Mouse (Mus musculus) adrenal gland, postnatal 25 days (tissue): ENCODE data around the gene Ntng2. TPM values are rescaled to one million over a fixed set of nuclear protein-coding genes. Genes with fewer than 3 reads are reported as not detected.
A peak's percentile ranks its signal among the peaks of the same experiment; 100 is the strongest.

Experiments used
- DNase-seq: peaks from one replicate; pipeline ENCODE4 v3.0.0; 2021; ENCODE audit warnings: mixed read lengths
- long read RNA-seq: library from polyadenylated mRNA; stranded (forward); transcript quantifications from one replicate; pipeline ENCODE4 v2.0.0, GENCODE M21; 2021
- total RNA-seq: library from RNA; stranded (reverse); gene quantifications from 2 replicates; pipeline ENCODE4 v1.2.3, GENCODE M21; 2021

Ntng2 gene
- total RNA-seq = 43.0 and 54.3 TPM in 2 replicates
- long read RNA-seq, partial matches to known transcripts = 0 of 4 reads
- long read RNA-seq, other reads (novel, unspliced or antisense) = 4 of 4 reads

DNA sequence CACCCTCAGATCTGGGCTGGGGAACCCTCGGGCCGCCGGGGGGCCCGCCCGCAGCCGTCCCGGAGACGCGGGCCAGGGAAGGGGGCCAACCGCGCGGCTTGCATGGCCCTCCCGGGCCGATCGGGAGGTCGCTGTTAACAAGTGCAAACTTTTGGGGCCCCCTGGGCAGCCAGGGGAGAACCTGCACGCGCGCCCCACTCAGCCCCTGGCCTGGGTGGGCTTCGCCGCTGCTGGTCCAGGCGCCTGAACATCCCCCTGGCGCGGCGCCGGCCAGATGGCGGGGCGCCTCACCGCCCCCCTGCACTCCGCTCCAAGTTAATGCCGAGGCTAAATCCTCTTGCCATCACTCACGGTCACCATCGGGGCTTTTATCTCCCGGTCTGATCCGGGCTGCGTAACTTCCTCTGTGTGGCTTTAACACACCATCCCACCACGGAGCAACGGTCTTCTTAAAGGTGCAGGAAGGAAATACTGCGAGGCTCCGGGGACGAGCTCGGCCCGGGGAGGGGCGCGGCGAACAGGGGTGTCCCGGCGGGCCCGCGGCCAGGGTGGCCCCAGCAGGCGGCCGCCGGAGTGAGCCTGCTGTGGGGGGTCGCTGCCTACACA, at the start of gene Ntng2:
Gene Ntng2 (minus strand): TSS at position 407 of the 606 bp plus-strand sequence.
- peak; percentile 69 for DNase-seq

DNA sequence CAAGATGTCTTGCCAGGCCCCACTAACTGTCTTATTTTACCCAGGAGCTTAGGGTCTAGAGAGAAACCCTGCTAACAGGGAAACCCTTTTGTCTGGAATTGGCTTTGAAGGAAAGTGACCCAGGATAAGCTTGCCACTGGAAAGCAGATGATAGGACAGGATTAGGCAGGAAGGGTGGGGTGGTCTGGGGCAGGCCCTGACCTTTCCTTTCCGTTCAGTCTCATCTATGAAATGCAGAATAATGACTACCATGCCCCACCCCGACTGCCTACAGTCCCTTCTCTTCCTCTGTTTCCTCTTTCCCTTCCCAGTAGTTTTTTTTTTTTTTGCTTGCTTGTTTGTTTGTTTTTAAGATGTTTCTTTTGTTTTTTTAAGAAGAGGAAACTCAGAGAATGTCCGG, 42.8 kb upstream of the Ntng2 start:
- no peak for DNase-seq

DNA sequence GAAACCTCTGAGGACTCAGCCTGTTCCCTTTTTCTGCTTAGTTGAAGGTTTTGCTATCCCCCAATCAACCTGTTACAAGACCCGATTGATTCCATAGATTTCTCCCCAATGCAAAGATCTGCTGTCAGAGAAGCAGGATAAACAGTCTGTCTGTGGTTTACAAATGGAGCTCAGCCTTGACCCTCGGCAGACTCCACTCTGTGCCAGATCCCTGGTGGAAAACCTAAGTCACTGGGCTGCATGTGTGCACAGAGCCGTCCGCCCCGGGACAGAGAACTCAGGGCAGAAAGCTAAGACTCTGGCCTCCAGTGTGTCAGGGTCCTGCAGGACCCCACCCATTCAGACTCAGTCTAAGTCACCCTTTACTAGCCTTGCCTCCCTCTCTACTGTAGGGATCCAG, 34.8 kb upstream of the Ntng2 start:
- no peak for DNase-seq

DNA sequence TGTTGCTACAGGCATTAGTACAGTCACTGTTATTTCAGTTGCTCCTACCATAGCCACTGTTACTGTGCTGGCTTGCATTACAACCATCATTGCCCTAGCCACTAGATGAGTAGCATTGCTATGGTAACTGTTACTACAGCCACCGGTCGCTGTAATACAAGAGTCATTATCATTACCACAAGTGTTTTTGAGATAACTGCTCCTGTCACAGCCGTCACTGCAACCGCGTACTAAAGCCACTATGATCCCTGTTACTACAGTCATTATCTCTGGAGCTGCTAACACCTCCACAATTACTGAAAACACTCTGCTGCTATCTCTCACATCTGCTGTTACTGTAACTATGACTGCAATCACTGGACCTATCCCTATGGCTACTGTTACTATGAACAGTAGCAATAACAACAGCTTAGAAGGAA, 24.9 kb upstream of the Ntng2 start:
- no peak for DNase-seq

DNA sequence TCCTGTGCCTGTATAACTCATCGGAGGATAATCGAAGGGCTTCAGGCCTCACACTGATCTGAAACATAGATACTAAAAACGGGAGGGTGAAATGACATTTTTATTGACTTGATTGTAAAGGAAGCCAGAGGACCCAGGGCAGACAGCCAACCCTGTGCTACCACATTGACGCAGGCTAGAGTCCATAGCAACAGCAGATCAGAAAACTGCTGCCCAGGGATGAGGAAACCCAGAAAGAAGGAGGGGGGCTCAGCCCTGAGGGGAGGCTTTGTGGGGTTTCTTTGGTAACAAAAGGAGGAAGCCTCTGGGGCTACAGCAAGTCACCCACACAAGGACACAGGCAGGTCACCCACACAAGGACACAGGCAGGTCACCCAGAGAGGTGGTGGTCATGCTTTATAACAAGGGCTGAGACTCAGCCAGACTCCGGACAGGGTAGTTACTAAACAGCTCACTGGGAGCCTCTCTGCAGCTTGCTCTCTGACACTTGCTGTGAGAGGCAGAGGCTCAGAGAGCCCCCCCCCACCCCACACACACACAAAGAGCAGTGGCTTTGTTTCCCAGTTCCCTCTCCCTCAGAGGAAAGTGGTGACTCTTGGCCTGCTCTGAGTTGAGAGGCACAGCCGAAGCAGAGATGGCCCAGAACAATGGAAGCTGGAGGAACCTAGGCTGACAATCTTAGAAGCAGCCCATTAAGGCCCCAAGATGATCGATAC, 19.2 kb upstream of the Ntng2 start:
- DNase-seq = peak; percentile 30

DNA sequence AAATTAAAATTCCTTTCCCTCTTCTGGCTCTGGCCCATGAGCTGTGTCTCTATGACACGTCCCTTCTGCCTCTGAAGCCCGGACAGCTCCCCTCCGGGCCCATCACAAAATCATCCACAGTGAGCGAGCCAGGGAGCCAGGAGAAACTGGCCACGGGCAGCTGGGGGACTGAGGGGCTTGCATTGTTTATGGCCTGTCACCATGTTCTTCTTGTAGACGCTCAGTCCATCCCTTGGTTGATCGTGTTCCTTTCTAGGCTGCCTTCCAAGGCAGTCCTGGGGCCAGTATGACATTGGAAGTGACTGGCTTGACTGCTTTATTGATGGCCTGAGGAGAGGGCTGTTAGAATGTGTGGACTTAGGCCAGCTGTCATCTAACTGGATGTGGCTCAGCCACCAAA, 18.3 kb upstream of the Ntng2 start:
- no peak for DNase-seq

DNA sequence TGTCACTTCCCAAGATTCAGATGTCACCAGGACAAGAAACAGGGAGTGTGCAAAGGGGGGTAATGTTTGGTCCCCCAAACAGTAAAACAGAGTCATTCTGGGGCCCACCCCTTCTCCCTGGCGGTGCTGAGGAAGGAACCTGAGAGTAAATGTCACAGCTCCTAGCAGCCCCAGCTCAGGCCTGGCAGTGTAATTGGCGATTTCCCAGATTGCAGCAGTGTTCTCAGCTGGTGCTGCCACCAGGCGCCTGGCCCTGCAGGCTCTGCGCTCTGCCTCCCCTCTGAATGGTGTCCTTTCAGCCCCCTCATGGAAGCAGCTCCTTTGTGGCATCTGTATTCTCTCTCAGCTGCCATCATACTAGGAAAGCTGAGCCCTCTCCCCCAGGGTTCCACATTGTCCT, 14.0 kb upstream of the Ntng2 start:
- no peak for DNase-seq

DNA sequence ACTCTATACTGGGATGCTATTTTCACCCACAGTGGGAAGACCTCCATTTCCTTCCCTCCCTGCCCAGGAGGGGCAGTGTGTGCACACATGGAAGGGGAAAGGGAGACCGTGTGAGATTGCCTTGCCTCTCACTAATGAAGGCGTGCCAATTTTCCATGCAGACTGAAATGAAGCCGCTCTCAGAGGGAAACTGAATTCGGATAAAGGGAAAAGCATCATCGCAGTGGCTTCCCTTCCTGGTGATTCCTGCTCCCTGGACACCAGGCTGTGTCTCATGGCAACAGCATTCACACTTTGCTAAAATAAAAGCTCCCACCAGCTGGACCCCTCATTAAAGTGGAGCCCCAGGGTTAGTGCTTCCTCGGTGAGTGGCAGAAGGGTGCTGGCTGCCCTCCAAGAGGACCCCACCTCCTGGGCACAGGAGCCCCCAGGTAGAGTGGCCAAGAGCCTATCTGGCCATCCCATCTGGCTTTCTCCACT, 9.7 kb upstream of the Ntng2 start:
- no peak for DNase-seq

DNA sequence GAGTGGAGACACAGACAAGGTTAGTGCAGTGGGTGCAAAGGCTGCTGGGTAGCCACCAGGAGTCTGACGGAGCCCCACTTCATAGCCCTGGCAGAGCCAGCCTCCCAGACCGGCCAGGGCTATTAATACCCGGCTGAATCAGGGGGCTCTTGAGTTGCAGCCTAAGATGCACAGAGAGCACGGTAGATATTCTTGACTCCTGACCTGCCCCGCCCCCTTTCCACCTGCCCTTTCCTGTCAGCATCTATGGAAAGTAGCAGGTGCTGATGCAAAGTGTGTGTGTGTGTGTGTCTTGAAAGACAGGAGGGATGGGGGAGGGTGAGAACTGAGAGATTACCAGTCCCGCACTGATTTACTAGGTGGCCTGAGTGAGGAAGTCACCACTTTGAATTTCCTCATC, 8.3 kb upstream of the Ntng2 start:
- no peak for DNase-seq

DNA sequence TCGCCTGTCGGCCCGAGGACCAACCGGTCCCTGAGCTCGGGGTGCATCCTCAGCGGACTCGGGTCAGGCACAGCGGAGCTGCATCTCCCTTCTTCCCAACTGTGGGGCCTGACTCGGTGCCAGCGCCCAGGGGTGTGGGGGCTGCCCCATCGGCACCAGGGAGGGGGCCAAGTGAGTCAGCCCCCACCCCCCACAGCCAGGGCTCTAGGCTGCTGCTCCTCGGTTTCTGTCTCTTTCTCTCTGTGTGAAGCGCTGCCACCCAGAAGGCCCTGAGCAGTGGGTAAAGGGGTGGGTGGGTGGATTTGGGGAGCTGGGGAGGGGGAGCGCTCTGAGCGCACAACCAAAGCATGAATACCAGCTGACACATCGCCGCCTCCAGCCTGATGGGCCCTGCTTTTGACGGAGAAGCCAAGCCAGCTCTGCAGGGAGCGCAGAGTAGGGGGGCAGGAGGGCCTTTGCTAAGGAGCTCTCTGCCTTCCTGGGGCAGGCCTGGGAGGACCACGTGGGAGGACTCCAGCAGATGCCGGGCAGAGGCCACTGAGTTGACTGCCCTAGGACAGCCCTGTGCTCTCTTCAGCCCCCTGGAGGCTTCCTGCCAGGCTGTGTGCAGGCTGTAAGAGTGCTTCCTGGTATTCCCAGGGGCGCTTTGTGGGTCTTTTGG, 530 bp upstream of the Ntng2 start:
- DNase-seq = peak; percentile 64

DNA sequence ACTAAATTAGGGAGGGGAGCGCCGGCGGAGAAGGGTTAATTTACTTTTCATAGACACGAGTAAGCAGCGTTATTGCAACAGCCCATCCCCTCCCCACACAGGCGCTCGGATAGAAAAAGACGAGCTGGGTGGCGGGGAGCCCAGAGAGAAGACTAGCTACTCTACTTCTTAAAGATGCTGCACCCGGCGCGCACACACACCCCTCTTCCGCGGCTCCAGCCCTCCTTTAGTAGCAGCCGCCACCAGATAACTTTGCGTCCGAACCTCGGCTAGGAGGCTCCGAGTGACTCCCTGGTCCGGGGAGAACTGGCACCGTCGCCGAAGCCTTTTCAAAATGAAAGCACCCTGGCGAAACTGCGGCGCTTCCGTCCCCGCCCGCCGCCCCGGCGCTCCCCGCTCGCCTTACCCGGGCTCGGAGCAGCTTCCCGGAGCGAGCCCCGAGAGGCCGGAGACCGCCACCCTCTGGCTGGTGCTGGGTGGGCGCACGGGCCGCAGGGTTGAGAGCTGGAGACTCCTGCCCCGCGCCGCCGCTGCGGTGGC, 676 bp downstream of the Ntng2 start:
- peak; percentile 68 for DNase-seq

DNA sequence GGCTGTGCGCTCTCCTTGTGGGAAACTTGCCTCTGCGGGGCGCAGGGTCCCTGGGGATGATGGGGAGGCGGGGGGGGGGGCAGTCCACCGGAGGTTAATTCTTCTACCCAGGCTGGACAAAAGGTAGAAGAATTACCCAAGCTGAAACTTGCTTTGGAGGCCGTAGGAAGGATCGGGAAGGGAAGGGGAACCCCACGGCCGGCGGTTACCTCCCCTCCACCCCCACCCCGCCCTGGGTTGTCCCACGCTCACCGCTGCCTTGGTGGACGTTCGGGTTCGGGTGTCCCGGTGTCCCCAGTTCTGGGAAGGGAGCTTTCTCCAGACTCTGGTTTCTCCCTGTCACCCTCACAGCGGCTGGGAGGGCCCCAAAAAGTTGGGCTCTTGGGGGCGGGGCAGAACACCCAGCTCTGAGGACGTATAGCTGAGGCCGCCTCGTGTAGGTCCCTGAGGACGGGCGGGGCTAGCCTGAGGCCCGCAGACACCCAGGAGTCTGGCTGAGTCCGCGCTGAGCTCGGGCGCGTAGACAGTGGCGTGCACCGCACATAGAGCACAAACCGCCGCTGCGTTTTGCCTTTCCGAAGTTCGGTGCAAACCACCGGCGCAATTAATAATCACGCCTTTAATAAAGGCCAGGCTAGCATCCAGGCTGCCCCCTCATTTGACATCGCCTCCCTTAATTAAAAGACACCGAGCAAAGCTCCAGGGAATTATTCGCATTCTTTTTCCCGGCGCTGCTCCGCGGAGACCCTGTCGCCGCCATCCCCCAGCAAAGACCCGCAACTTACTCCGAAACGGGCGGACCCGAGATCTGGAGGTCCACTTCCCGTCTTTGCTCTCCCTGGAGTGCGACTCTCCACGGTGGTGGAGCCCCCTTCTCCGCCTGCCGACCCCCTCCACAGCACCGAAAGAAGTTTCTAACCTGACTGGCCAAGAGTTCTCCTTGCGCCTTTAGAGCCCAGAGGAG, 1.4 kb downstream of the Ntng2 start:
- DNase-seq = peak; percentile 44

DNA sequence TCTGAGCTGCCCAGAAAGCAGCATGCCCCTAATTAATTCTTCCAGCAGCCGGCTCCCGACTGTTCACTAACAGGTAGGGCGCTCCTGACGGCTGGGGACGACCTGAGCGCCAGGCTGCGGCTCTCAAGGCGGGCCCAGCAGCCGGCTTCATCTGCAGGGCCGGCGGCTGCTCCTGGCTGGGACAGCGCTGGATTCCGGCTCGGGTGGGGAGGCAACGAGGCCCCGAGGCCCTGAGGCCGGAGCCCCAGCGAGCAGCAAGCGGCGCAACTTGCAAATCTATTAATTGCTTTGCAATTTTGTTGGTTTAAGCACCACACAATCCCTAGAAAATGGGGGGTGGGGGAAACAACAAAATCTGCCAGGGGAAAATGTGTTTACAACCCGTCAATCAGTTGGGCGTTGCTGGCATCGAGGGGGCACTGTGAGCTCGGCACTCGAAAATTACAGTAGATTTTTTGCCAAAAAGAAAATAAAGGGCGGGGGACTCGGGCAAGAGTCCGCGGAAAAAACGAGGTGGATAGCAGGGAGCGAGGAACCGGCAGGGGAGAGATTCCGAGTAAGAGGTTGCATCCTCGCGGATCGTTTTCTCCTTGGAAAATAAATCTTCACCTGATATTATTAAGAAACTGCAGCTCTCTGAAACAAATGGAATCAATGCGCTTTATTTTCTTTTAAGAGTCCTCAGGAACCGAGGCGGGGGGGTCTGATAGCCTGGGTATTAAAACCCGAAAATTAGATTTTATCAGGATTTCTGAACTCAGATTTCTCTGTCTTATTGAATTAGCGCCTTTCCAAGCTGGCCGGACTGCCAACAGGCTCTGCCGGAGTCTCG, 2.3 kb downstream of the Ntng2 start:
- peak; percentile 24 for DNase-seq

DNA sequence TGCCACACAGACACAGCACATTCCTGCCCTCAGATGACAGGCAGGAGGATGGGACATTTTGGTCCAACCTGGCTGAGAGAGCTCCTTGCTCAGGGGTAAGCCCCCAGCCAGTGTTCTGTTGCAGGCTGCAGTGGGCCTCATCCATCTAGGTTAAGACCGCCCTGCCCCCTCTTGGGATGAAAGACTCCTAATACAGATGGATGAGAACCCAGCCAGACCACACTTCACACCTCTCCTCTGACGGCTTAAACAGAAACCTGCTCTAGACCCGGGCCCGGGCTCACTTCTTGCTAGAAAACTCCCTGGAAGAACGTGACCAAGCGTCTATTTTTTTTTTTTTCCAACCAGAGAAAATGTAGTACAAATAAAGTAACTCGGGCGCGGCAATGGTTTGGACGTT, 3.0 kb downstream of the Ntng2 start:
- DNase-seq = no peak

DNA sequence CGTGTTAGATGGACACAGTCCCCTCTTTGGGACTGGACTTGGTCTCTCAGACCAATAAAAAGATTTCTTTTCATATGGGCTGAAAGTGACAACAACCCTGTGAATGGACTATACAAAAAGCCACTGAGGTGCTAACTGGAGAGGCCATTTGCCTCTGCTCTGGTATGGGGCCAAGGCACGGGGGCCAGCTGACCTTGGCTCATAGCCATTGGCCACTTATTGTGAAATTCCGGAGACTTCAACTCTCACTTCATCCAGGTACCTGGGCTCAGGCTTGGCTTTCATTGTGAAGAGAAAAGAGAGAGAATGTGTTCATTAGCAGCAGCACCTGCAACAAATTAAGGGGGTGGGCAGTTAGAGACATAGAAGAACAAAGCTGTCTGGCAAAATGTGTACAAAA, 4.3 kb downstream of the Ntng2 start:
- peak; percentile 36 for DNase-seq

DNA sequence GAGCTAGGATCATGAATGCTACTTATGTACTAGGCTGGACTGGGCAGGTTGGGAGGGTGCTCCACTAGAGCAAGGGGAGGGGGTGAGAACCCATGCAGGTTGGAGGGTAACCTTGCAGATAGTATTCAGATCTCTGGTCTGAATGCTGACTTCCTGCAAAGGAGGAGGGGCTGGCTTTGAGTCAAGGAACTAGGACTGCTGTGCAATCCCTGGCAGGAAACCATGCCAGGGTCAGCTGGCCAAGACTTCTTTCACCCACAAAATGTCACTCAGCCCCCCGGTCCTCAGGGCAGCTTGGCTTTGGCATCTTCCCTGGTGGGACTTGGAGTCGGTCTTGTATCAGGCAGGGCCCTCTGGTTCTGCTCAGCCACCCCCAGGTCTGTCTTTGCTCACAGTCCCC, 5.4 kb downstream of the Ntng2 start:
- DNase-seq = peak; percentile 27

DNA sequence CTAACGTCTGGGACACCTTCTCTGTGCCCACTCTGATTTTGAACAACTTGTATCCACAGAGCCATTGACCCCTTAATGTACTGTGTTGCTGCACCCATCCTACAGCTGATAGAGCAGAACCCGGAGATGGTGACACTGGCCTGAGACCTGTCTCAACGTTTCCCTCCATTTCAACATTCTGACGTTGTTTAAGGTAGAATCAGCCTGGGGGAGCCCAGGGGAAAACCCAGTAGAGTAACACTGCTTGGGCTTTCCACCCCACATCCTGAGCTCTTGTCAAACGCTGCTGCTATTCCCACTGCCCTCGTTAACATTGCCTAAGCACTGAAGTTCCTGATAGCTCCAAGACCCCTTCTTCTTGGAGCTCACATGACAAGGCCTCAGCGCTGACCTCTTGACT, 5.9 kb downstream of the Ntng2 start:
- DNase-seq = no peak

DNA sequence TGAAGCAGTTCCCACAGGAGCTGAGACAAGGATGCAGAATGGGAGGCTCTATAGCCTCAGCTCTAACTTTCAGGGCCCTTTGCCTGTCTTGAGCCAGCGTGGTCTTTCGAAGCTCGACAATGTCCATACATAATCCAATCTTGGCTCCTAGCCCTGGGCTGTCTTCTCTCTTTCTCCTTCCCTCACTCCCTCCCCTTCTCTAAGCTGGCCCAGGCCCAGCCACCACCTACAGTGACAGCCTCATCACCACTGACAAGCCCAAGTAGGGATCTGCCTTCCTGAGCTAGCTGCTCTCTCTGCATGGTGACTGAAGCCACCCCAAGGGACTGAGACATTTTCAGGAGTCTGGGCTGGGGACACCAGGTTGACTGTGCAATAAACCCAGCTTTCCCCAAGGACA, 6.5 kb downstream of the Ntng2 start:
- DNase-seq = no peak

DNA sequence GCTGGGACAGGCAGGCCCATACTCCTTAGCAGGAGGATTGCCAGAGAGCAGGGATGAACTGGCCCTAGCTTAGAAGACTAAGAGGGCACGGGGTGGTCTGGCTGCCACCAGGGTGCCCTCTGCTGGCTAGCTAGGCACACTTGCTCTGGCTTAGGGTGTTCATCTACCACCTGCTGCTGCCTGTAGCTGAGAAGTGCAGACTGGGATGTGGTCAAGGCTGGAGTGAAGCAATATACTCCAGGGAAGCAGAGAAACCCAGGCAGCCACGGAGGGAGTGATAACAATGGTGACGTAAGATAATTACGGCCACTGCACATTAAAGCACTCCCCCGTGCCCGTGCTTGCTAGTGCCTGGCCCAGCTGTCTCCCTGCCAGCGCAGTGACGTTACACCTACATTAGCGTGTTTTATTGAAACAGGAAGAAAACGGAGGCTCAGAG, 7.4 kb downstream of the Ntng2 start:
- DNase-seq = no peak

DNA sequence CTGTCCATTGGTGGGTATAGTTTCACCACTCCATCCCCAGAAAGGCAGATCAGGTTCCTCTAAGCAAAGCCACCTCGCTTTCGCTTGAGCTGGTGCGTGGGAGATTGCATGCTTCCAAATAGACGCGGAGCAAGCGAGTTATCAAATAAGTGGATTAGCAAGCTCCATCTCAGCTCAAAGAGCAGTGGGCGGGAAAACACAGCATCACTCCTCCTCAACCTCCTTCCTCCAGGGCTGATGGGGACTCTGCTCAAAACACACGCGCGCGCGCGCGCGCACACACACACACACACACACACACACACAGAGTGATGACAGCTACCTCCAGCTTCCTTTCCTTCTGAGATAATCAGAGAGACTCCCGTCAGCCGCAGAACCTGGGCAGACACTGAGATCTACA, 13.5 kb downstream of the Ntng2 start:
- no peak for DNase-seq

DNA sequence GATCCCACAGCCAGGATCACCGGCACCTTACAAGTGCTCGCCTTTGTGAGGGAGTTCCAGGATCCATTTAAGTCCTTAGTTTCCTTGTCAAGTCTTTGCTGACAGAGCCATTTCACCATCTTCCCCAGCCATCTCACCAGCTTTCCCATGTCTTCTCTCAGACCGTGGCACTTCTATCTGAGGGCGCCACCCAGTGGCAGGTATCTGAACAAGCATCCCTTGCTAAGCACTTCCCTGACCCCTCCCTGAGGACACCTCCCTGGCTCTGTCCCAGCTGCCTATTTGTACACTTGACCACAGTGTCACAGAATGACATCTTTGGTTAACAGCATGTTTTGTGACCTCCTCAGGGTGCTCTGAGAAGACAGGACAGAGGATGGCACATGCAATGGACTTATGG, 15.2 kb downstream of the Ntng2 start:
- peak; percentile 84 for DNase-seq
